Mouse (Mus musculus) erythroid progenitor cell, adult 5-6 weeks (primary cell): ENCODE data around the gene Larp6. TPM values are rescaled to one million over a fixed set of nuclear protein-coding genes. Genes with fewer than 3 reads are reported as not detected.

Experiments used
- ATAC-seq: replicated peaks from 2 replicates; pipeline ENCODE4 v1.8.0; 2016; ENCODE audit warnings: moderate number of reproducible peaks, mild to moderate bottlenecking, moderate TSS enrichment, inconsistent platforms; ENCODE audit not compliant: poor library complexity, low FRiP score, severe bottlenecking
- total RNA-seq, 2 experiments: library from RNA; stranded (forward) in 1 of 2; stranded (reverse) in 1 of 2; fragments of 150-400 nt in 1 of 2; fragments of 186-747, 209-891 nt in 1 of 2; gene quantifications; 2 replicates each; pipeline versions ENCODE4 v1.2.3 to v1.2.4; 2015 to 2017; ENCODE audit warnings: low replicate concordance in 2 of 2

The Larp6 gene
- total RNA-seq, 2 experiments from 2014 or later, result 1.3 TPM; not detected in 1

DNA sequence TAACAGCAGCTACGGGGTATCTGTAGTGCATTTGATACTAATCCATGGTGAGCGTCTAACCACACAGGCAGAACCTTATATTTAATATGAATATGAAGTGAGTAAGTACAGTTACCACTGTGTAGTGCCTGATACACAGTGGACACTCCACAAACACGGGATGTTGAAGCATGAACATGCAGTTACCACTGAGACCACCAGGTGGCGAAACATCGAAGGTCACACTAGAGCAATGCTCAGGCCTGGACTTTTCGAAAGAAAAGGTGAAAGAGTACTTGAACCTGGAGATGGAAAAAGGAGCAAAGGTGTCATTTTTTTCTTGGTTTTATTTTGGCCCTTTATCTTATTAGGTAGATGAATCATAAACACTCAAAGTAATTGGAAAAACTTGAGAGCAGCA is 43.5 kb downstream of the Larp6 start:
- no peak for ATAC-seq

DNA sequence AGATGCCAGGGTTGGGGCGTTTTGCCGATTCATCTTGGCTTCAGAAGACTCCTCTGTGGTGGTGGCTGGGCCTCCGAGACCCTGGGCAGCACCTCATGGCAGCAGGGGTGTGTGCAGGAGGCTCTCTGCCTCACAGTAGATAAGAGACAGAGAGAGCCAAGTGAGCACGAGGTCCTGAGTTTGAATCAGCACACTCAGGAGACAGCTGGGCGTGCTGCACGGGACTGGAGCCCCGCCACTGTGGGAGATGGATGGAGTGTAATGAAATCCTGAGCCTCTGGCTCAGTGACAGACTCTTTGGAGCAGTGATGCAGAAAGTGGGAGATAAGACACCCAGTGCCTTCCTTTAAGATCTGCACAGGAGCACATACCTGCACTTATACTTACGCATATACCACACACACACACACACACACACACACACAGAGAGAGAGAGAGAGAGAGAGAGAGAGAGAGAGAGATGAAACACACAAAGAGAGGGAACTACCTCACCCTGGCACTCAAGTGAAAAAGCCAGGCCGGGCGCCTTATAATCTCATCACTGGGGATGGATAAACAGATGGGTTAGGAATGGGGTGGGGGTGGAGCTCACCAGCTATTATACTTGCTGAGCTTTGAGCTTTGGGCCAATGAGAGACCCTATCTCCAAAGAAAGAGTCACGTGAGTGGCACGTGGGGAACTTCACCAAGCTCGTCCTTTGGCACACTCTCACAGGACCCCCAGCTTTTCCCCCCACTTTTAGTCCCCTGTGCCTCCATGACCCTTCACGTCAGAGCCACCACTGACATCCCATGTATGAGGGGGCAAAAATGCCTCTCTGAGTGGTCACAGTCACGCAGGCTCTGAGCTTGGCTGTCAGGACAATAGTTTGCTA is 44.3 kb downstream of the Larp6 start:
- no peak for ATAC-seq

DNA sequence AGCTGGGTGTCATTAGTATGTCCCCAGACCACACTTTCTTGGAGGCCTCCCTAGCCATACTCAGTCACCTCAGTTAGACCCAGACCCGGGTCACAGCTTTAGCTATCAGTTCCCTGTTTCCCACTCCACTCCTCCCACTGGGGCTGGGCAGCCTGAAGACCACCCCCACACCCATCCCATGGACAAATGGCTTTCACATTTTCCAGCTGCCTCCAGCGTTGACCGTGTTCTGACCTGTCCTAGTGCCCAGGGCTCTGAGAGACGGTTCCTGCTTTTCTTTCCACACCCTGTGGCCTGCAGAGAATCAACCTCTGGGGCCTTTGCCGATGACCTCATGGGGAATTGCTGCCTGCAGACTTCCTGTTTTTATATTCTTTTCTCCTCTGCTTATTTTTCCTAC is 45.0 kb downstream of the Larp6 start:
- ATAC-seq, result no peak

DNA sequence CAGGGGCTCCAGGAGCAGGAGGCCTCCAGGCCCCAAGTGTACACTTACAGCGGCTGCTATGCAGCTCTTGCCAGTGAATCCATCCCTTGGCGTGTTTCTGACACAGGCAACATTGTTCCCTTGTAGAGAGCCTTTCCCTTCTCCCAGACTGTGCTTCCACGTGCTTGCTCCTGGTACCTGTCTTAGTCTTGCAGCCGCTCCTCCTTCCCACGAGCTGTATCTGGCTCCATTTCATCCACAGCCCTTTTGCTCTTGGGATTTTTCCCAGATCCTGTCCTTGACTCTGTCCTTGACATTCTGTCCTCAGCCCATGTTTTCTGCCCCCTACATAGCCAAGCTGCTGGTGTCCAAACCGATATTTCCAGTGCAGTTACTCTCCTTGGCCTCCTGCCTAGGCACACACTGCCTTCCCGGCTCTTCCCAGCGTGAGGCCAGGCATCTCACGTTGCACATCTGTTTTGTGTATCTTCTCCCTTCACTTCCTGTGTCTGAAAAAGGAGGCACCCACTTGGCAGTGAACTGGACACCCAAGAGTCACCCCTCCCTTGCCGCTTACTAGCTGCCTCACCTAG is 46.7 kb downstream of the Larp6 start:
- ATAC-seq, result no peak

DNA sequence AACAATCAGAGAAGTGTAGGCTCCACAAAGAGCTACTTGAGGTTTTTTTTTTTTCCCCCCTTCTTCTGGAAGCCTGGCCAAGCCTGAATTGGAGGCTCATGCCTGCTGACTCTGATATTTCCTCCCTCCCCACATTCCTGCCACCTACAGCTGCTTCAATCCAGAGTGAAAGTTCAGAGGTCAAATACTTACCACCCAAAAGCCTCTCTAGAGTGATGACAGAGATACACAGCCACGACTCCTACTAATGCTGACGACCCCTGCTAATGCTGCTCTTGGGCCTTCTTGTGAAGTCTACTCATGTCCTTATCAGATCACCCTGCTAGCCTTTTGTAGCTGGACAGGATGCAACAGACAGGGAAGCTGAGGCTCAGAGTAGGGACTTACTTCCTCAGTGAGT is 52.4 kb downstream of the Larp6 start:
- no peak for ATAC-seq

DNA sequence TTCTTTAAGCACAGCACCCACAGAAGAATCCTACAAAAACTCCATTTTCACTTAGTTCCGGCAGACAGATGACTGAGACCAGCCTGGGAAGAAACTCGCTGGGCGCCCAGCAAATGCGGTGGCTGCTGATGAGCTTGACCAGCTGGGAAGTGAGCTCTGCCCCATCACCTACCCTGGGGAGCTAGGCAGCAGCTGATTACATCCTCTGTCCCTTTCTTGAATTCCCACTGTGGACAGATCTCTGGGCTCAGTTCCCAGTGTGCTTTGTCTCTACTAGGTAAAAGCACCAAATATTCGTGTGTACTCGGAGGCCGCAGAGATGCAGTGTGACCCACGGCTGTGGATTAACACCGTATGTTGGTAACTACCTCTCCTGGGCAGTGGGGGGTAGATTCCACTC is 55.6 kb downstream of the Larp6 start:
- ATAC-seq, result no peak

DNA sequence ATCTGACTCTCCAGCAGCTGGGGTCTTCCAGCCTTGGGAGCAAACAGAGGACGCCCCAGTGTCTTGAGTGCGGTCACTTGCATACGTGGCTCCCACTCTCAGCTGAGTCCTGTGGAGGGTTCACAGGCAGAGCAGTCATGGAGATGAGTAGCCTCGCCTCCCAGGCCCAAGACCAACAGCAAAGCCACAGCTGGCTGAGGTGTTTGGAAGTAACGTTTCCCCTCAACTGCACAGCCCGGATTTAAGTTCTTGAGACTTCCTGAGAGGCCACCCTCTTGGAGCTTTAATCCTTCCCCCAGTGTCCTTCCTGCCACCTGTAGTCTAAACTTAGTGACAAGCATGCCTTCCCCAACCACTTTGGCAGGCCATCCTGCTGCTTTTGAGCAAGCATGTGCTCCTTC is 56.9 kb downstream of the Larp6 start:
- no peak for ATAC-seq

DNA sequence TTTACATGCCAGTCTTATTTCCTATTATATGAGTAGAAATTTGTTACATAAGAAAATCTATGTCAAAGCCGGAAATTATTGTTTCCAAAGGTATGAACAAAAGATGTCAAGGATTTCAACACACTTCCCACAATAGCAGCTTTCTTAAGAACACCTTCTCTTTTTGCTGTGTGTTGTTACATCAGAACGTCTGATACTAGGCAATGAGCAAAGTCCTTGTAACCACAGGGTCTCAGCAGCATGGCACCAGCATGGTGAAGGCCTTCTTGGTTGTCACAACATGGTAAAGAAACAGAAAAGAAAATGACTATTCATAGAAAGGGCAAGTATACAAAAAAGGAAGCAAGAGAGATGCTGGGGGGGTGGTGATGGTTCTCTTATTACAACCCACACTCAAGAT is 60.9 kb downstream of the Larp6 start:
- no peak for ATAC-seq

DNA sequence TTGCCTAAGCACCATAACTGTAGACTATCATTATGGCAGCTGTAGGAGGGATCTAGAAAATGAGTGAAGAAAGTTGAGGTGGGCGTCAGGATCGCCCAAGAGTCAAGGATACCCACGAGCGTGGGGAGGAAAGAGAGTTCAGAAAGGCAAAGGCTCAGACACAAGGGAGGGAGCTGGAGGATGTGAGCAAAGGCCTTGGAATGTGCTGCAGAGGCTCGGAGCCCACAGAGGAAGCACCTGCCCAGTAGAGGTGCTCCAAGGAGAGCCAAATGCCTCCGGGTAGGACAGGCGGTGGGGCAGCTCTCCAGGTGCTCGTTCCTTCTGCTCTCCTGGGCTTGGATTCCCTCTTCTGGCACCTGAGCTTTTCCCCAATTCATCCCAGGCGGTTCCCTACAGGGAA is 64.1 kb downstream of the Larp6 start:
- ATAC-seq, result no peak

DNA sequence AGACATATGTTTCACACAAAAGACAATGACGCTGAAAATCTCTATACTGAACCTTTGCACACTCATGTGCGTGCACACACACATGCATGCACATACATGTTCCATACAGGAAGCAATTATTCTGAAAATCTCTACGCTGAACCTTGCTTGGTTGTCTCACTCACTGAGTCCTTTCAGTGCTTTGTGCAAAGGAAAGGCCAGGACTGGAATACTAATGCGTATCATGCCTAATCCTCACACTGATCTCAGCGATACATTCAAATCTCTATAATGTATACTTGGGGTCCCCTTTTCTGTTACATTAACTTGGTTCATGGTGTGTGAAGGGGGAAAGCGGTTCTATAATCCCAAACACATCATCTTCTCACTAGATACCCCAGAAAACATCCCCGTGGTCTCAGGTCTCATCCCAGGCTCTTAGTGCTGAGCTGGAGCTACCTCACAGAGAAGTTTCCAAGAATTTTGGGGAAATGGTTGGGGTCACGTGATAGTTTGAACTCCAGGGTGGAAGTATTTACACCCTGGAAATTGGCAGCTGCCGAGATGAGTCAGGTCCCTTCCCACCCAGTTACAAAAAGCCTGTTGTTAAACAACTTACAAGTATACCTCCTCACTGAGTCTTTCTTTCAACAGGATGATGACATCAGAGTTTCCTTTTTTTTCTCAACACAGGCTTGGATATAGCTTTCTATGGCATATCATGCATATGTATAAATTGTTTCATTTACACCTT is 69.4 kb downstream of the Larp6 start:
- ATAC-seq, result no peak

DNA sequence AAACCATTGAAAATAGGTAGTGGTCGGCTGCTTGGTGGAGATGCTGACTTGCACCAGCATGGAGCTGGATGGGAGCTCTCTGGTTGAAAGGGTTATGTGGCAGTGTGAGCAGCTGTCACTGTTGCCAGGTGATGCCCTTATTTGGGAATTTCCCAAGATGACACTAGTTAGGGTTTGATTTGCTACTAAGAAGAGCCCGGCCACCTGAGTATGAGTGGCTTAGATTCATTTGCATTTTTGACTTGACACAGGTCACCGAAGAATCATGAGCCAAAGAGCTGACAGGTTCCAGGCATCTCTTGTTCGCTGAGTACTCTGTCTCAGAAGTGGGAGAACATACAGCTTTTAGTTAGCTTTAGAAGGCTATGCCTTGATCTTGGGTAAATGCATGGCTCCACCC is 72.3 kb downstream of the Larp6 start:
- no peak for ATAC-seq

DNA sequence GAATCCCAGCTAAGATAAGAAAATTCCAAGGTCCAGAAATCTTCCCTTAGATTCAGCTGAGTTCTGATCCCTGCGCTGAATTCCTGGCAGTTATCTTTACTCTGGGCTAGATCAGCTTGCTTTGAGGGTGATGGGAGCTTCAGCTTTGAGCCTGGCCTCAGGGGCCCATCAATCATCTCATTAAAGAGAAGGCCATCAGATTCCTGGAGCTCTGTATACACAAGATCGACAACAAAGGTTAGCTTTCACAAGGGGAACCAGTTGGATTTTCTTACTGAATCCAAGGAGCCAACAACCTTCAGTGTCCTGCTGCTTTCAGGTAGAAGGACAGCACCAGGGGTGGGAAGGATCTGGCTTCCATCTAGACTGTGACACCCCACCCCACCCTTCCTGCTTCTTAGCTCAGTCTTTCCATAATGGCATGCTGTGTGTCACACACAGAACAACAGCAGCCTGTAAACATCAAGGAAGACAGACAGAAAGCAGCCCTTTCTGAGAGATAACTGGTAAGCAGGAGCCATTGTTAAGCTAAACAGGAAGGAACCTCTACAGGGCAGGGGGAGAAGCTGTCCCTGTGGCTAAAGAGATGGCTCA is 74.8 kb downstream of the Larp6 start:
- ATAC-seq, result no peak

Other genes starting within 250 kb of the Larp6 start
- not detected in 2 replicates for gene Thsd4, start 190.9 kb upstream of the Larp6 start, total RNA-seq (2015; ENCODE audit: low replicate concordance)
- not detected in 2 replicates for gene Thsd4, start 190.9 kb upstream of the Larp6 start, total RNA-seq (2017; ENCODE audit: low replicate concordance)
- 9.6 TPM in 1 of 2 replicates, not detected in the other for gene Lrrc49, start 24.8 kb upstream of the Larp6 start, total RNA-seq (2015; ENCODE audit: low replicate concordance)
- not detected in 2 replicates for gene Lrrc49, start 24.8 kb upstream of the Larp6 start, total RNA-seq (2017; ENCODE audit: low replicate concordance)
- 2.1 TPM in 1 of 2 replicates, not detected in the other for gene Uaca, start 81.6 kb downstream of the Larp6 start, total RNA-seq (2015; ENCODE audit: low replicate concordance)
- 0.64 and 0.76 TPM in 2 replicates for gene Uaca, start 81.6 kb downstream of the Larp6 start, total RNA-seq (2017; ENCODE audit: low replicate concordance)